Mouse (Mus musculus): Measurements from ENCODE around the gene Fmnl1. TPM values are rescaled to one million over a fixed set of nuclear protein-coding genes. Genes with fewer than 3 reads are reported as not detected.
A peak's percentile ranks its signal among the peaks of the same experiment; 100 is the strongest.

Gene Fmnl1
- polyA plus RNA-seq (2012; fragmentation: generic; extraction: Trizol) = 3.7 TPM
- long read RNA-seq, experiment 1 = 0 reads
- long read RNA-seq, experiment 2, partial matches to known transcripts = 1 of 2 reads
- long read RNA-seq, experiment 2, other reads (novel, unspliced or antisense) = 1 of 2 reads

DNA sequence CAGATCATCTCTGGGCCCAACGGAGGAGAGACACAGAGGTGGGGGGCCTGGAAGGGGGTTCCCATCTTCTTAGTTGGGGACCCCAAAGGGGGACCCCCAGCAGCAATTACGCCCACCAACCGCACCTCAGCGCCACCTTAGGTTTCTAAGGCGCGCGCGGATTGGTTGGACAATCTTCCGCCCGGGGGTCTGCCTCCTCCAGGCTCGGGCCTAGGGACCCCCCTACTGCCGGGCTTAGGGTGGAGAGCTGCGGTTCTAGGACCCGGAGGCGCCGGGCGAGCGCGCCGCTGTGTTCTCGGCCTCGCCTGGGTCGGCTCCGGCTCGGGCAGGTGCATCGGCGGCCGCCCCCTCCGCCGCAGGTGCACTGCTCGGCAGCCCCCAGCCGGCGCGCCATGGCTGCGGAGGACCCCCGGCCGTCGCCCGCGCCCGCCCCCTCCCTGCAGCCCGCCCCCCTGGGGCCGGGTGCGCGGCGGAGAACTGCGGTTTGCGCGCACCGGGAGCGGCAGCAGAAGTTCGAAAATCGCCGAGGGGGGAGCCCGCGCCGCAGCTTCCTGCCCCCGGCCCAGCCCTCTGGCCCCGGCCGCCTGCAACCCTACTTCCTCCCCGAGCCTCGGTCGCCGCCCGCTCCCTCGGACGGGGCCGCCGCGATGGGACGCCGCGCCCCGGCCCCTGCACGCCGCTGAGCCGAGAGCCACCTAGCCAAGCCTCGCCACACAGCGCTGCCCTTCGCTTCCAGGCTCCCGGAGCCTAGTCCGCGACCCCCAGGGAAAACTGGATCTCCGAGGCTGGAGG lies at the start of gene Fmnl1:
Gene Fmnl1 (plus strand): TSS at position 614 of the 792 bp plus-strand sequence.
- H3K27me3 ChIP-seq (ENCODE audit: control insufficient read depth, insufficient read depth, insufficient read length) = no peaks in the 10 kb centered on the region
- H3K4me3 ChIP-seq (ENCODE audit: insufficient read depth, poor library complexity, severe bottlenecking) = peak within 1 kb of the TSS; percentile 27
- H3ac ChIP-seq (ENCODE audit: control insufficient read depth, insufficient read length, low read depth) = peak within 1 kb of the TSS; percentile 49
- TF ChIP-seq MAX (IDR thresholded peaks at IDR 0.05) (no peak), MYOD1 (IDR thresholded peaks at IDR 0.05; ENCODE audit: control insufficient read depth, insufficient read length, low read depth) (no peak), FOSL1 (IDR thresholded peaks at IDR 0.05; ENCODE audit: insufficient read depth, low read length, poor library complexity, severe bottlenecking) (no peak), CTCF (IDR thresholded peaks at IDR 0.05; ENCODE audit: control insufficient read depth, insufficient read depth, insufficient read length) (no peak), CEBPB (IDR thresholded peaks at IDR 0.05; ENCODE audit: low read depth) (no peak), MYOG (IDR thresholded peaks at IDR 0.05; ENCODE audit: control insufficient read depth, extremely low read depth, insufficient read length) (no peak), USF1 (IDR thresholded peaks at IDR 0.05; ENCODE audit: low read depth) (no peak)
- H3K79me2 ChIP-seq (ENCODE audit: control insufficient read depth, insufficient read depth) = no peaks in the 10 kb centered on the region
- no peaks in the 10 kb centered on the region for H3K36me3 ChIP-seq (ENCODE audit: control insufficient read depth, insufficient read depth)
- no peaks in the 10 kb centered on the region for H3K79me3 ChIP-seq (ENCODE audit: low read depth)

DNA sequence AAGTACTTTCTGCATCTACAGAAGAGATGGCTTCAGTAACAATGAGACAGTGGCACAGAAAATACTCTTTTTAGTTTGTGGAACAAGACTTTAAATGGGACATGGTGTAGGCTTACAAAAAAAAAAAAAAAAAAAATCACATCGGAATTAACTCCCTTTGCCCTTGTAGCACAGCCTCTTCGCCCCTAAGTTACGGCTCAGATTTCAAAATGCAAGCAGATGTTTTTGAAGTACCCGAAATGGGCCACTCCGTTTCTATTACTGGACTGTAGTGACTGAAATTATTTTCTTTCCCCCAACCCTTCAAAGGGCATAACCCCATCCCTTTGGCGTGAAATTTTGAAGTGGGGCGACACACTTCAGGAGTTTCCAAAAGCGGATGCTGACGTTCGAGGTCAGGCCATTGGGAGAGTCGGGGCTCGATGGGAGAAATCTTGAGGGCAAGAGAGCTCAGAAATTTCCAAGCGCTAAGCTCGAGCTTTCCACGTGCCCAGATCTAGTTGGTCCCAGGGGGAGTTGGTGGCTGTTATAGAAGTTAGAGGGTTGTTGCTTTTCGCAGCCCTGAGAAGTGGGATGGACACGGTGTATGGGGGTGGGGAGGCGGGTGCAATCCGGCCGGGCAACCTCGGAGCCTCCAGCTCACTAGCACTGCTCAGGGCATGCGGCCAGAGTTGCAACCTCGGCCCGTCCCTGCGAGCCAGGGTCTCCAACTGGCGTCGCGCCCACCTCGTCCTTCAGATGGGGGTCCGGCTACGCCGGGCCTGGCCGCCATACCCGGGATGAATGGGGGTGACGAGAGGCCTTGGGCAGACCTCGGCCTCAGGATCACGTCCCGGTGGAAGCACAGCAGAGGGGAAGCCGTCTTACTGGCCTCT lies 39.0 kb upstream of the Fmnl1 start, which contains the start of gene Hexim2:
Gene Hexim2 (plus strand): TSS at position 729 of the 875 bp plus-strand sequence.
- Histone ChIP-seq H3K36me3 (ENCODE audit: control insufficient read depth, insufficient read depth) (peaks cover 8% of the 10 kb centered on the region), H3ac (ENCODE audit: control insufficient read depth, insufficient read length, low read depth) (peak within 1 kb of the TSS; percentile 74)
- no peak for TF ChIP-seq FOSL1 (IDR thresholded peaks at IDR 0.05; ENCODE audit: insufficient read depth, low read length, poor library complexity, severe bottlenecking)
- TF ChIP-seq MAX (IDR thresholded peaks at IDR 0.05) = peak; percentile 33

DNA sequence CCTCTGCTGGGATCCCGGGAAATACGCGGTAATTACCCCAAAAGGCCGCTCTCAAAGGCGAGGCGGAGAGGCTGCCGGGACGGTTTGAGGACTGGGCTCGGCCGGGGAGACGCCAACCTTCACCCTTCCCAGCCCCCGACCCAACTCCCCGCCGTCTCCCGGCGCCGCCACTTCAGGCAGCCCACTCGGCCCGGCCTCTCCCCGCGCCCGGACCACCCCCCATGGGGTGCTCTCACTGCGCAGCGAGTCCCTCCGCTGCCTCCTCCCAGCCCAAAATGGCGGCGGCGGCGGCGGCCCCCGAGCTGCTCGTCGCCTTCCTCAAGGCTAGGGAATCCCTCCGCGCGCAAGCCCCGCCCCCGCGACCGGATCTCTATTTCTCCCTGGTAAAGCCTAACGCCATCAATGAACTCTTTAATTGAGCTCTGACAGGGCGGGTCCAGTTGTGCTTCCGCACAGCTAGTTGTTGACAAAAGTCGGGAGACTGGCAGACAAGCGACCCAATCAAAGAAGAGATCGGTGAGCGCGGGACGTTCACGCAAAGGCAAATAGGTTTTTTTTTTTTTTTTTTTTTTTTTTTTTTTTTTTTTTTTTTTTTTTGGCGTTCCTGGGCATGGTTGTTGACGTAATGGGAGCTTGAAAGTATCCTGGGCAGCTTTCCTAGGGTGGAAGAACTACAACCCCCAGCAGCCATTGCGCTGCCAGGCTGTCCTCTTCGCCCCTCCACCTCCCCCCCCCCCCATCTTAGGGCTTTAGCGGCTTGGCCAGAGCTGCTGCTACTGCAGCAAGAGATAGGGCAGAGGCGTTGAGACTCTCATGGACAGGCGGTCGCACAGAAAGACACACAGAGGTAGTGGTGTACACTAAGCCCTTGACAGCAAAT lies 38.1 kb upstream of the Fmnl1 start:
- peaks cover 12% of the 10 kb centered on the region for H3K79me3 ChIP-seq (ENCODE audit: low read depth)
- TF ChIP-seq CEBPB (IDR thresholded peaks at IDR 0.05; ENCODE audit: low read depth) (no peak), MYOD1 (IDR thresholded peaks at IDR 0.05; ENCODE audit: control insufficient read depth, insufficient read length, low read depth) (no peak), MAX (IDR thresholded peaks at IDR 0.05) (no peak), USF1 (IDR thresholded peaks at IDR 0.05; ENCODE audit: low read depth) (no peak), CTCF (IDR thresholded peaks at IDR 0.05; ENCODE audit: control insufficient read depth, insufficient read depth, insufficient read length) (no peak), FOSL1 (IDR thresholded peaks at IDR 0.05; ENCODE audit: insufficient read depth, low read length, poor library complexity, severe bottlenecking) (no peak), MYOG (IDR thresholded peaks at IDR 0.05; ENCODE audit: control insufficient read depth, extremely low read depth, insufficient read length) (no peak)
- H3ac ChIP-seq (ENCODE audit: control insufficient read depth, insufficient read length, low read depth) = peak overlapping the region; percentile 74

More for the DNA sequence above, 39.0 kb upstream of the Fmnl1 start, which contains the start of gene Hexim2:
- peaks cover 12% of the 10 kb centered on the region for H3K79me3 ChIP-seq (ENCODE audit: low read depth)
- peak within 1 kb of the TSS; percentile 90 for H3K4me3 ChIP-seq (ENCODE audit: insufficient read depth, poor library complexity, severe bottlenecking)
- no peaks in the 10 kb centered on the region for H3K27me3 ChIP-seq (ENCODE audit: control insufficient read depth, insufficient read depth, insufficient read length)
- peaks cover 25% of the 10 kb centered on the region for H3K79me2 ChIP-seq (ENCODE audit: control insufficient read depth, insufficient read depth)

DNA sequence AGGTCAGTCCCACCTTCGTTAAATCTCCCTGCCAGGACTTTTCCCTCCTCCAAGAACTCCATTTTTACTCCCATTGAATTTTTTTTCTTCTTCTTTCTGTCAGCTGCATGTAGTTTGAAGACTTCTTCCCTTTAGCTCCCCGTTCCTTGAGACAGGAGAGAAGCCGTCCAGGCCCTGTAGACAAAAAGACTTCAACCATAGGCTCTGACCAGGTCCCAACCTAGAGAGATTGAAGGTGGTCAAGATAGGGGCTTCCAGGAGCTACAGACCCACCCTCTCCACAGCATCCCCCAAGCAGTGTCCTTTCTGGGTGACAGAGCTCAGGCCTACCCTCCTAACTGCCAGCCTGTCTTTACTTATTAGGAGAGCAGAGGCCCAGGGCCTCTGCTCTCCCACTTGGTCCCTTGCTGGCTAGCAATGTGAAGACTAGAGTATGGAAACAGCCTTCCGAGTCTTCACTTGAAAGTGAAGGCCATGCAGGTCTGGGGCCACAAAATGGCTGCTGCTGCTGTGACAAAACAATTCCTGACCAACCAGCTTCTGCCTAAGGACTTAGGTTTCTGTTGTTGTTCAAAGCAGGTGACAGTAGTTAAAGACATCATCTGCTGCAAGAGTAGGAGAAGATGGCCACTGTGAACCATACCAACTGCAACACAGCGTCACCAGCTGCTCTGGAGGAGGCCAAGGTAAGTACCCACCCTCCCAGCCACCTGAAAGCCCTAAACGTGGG lies 37.3 kb upstream of the Fmnl1 start:
- H3ac ChIP-seq (ENCODE audit: control insufficient read depth, insufficient read length, low read depth) = peak overlapping the region; percentile 55
- TF ChIP-seq FOSL1 (IDR thresholded peaks at IDR 0.05; ENCODE audit: insufficient read depth, low read length, poor library complexity, severe bottlenecking) = no peak
- TF ChIP-seq CTCF (IDR thresholded peaks at IDR 0.05; ENCODE audit: control insufficient read depth, insufficient read depth, insufficient read length) = no peak
- TF ChIP-seq USF1 (IDR thresholded peaks at IDR 0.05; ENCODE audit: low read depth) = no peak
- no peak for TF ChIP-seq MAX (IDR thresholded peaks at IDR 0.05)
- TF ChIP-seq MYOD1 (IDR thresholded peaks at IDR 0.05; ENCODE audit: control insufficient read depth, insufficient read length, low read depth) = no peak
- no peak for TF ChIP-seq CEBPB (IDR thresholded peaks at IDR 0.05; ENCODE audit: low read depth)
- no peak for TF ChIP-seq MYOG (IDR thresholded peaks at IDR 0.05; ENCODE audit: control insufficient read depth, extremely low read depth, insufficient read length)
- H3K27me3 ChIP-seq (ENCODE audit: control insufficient read depth, insufficient read depth, insufficient read length) = no peaks in the 10 kb centered on the region
- peaks cover 25% of the 10 kb centered on the region for H3K79me2 ChIP-seq (ENCODE audit: control insufficient read depth, insufficient read depth)
- peak overlapping the region; percentile 16 for H3K4me3 ChIP-seq (ENCODE audit: insufficient read depth, poor library complexity, severe bottlenecking)
- H3K36me3 ChIP-seq (ENCODE audit: control insufficient read depth, insufficient read depth) = peaks cover 8% of the 10 kb centered on the region
- H3K79me3 ChIP-seq (ENCODE audit: low read depth) = peaks cover 12% of the 10 kb centered on the region

More for the DNA sequence above, 38.1 kb upstream of the Fmnl1 start:
- peaks cover 8% of the 10 kb centered on the region for H3K36me3 ChIP-seq (ENCODE audit: control insufficient read depth, insufficient read depth)
- peak overlapping the region; percentile 90 for H3K4me3 ChIP-seq (ENCODE audit: insufficient read depth, poor library complexity, severe bottlenecking)
- no peaks in the 10 kb centered on the region for H3K27me3 ChIP-seq (ENCODE audit: control insufficient read depth, insufficient read depth, insufficient read length)
- peaks cover 25% of the 10 kb centered on the region for H3K79me2 ChIP-seq (ENCODE audit: control insufficient read depth, insufficient read depth)

Data from C2C12 (cell line).